Mouse (Mus musculus) left cerebral cortex, adult 2 months (tissue): ENCODE results near the gene Pdlim3. TPM values are rescaled to one million over a fixed set of nuclear protein-coding genes. Genes with fewer than 3 reads are reported as not detected.
A peak's percentile ranks its signal among the peaks of the same experiment; 100 is the strongest.

ENCODE experiments used
- DNase-seq, 2 experiments: peaks; one replicate each; pipeline ENCODE4 v3.0.0; 2021 to 2022; ENCODE audit warnings: low spot score in 2 of 2, mixed read lengths in 1 of 2; ENCODE audit errors: extremely low spot score in 1 of 2
- H3K27ac ChIP-seq: fragments of 200-600 bp; 2 replicates; pipeline ENCODE4 v1.8.1; 2022
- H3K4me3 ChIP-seq: fragments of 200-600 bp; 2 replicates; pipeline ENCODE4 v1.8.1; 2022
- CTCF ChIP-seq: fragments of 200-600 bp; IDR thresholded peaks from 2 replicates; pipeline ENCODE4 v1.8.1; 2022; ENCODE audit warnings: antibody characterized with exemption, mild to moderate bottlenecking, moderate library complexity
- intact Hi-C: fragments of 180-260 bp; cut with DNase I; formaldehyde crosslinking; loops from one replicate; pipeline ENCODE4 v1.15.1; 2025
- total RNA-seq, 2 experiments: library from RNA; stranded (reverse); gene quantifications; 2 replicates each; pipeline ENCODE4 v1.2.3; 2021

The Pdlim3 gene
- total RNA-seq, 2 experiments from 2014 or later, result 2.2 to 2.4 TPM

- intact Hi-C loops, result no loop called here
- no peak for DNase-seq
- TF ChIP-seq CTCF, result no peak
- no peak overlapping the region for H3K4me3 ChIP-seq
- H3K27ac ChIP-seq, result no peak overlapping the region
Observed at GRCm38 (mm10) chr8:45877680-45878079, 7.6 kb upstream of the Pdlim3 start.

GRCm38 (mm10) chr8:45880457-45880856 lies 4.8 kb upstream of the Pdlim3 start:
- Histone ChIP-seq H3K27ac (no peak overlapping the region), H3K4me3 (no peak overlapping the region)
- no peak for TF ChIP-seq CTCF
- intact Hi-C loops, result no loop called here
- no peak for DNase-seq

- intact Hi-C loops, result no loop called here
- H3K4me3 ChIP-seq, result no peak overlapping the region
- TF ChIP-seq CTCF, result no peak
- no peak overlapping the region for H3K27ac ChIP-seq
- no peak for DNase-seq
Observed at GRCm38 (mm10) chr8:45881726-45882125, 3.5 kb upstream of the Pdlim3 start.

GRCm38 (mm10) chr8:45883793-45884192 lies 1.5 kb upstream of the Pdlim3 start:
- intact Hi-C loops, result no loop called here
- H3K4me3 ChIP-seq, result no peak overlapping the region
- TF ChIP-seq CTCF, result no peak
- no peak for DNase-seq
- no peak overlapping the region for H3K27ac ChIP-seq

- intact Hi-C loops, result no loop called here
- peak; percentile 6; the same call in 1 of the 2 replicates for TF ChIP-seq CTCF
Observed at GRCm38 (mm10) chr8:45884552-45884951, 709 bp upstream of the Pdlim3 start.

GRCm38 (mm10) chr8:45885775-45886174 lies 514 bp downstream of the Pdlim3 start:
- Histone ChIP-seq H3K4me3 (peak overlapping the region; percentile 42), H3K27ac (no peak overlapping the region)
- intact Hi-C loops, result no loop called here
- peak; percentile 15; the same call in 1 of the 2 replicates for TF ChIP-seq CTCF
- no peak for DNase-seq

More at GRCm38 (mm10) chr8:45884552-45884951, 709 bp upstream of the Pdlim3 start:
- peak in 1 of 2 experiments; percentile 15 for DNase-seq
- H3K4me3 ChIP-seq, result peak overlapping the region; percentile 42
- H3K27ac ChIP-seq, result no peak overlapping the region

GRCm38 (mm10) chr8:45889737-45890136 lies 4.5 kb downstream of the Pdlim3 start:
- no peak for DNase-seq
- no peak for TF ChIP-seq CTCF
- Histone ChIP-seq H3K4me3 (no peak overlapping the region), H3K27ac (no peak overlapping the region)
- intact Hi-C loops, result no loop called here

GRCm38 (mm10) chr8:45896590-45896989 lies 11.3 kb downstream of the Pdlim3 start:
- no peak for TF ChIP-seq CTCF
- DNase-seq, result no peak
- no peak overlapping the region for H3K4me3 ChIP-seq
- H3K27ac ChIP-seq, result no peak overlapping the region
- intact Hi-C loops, result no loop called here

- DNase-seq, result no peak
- intact Hi-C loops, result no loop called here
Observed at GRCm38 (mm10) chr8:45899783-45900182, 14.5 kb downstream of the Pdlim3 start.

GRCm38 (mm10) chr8:45901626-45902025 lies 16.4 kb downstream of the Pdlim3 start:
- Histone ChIP-seq H3K4me3 (no peak overlapping the region), H3K27ac (no peak overlapping the region)
- intact Hi-C loops, result no loop called here
- DNase-seq, result no peak
- no peak for TF ChIP-seq CTCF

More at GRCm38 (mm10) chr8:45899783-45900182, 14.5 kb downstream of the Pdlim3 start:
- no peak overlapping the region for H3K4me3 ChIP-seq
- TF ChIP-seq CTCF, result no peak
- H3K27ac ChIP-seq, result no peak overlapping the region

- H3K4me3 ChIP-seq, result no peak overlapping the region
- intact Hi-C loops, result no loop called here
- TF ChIP-seq CTCF, result no peak
- no peak for DNase-seq
- H3K27ac ChIP-seq, result no peak overlapping the region
Observed at GRCm38 (mm10) chr8:45903659-45904058, 18.4 kb downstream of the Pdlim3 start.

GRCm38 (mm10) chr8:45905591-45906250 lies 20.5 kb downstream of the Pdlim3 start:
- Histone ChIP-seq H3K4me3 (no peak overlapping the region), H3K27ac (no peak overlapping the region)
- no peak for TF ChIP-seq CTCF
- intact Hi-C loops, result no loop called here
- no peak for DNase-seq

- DNase-seq, result no peak
- TF ChIP-seq CTCF, result no peak
- no peak overlapping the region for H3K27ac ChIP-seq
- intact Hi-C loops, result no loop called here
- H3K4me3 ChIP-seq, result no peak overlapping the region
Observed at GRCm38 (mm10) chr8:45906251-45906619, 21.0 kb downstream of the Pdlim3 start.
